Mouse (Mus musculus) heart, postnatal 14 days (tissue): ENCODE results near the gene Grin2c. TPM values are rescaled to one million over a fixed set of nuclear protein-coding genes. Genes with fewer than 3 reads are reported as not detected.

Source experiments
- DNase-seq, 2 experiments: peaks; one replicate each; pipeline ENCODE4 v3.0.0; 2021 to 2022
- intact Hi-C: fragments of 180-260 bp; cut with DNase I; formaldehyde crosslinking; loops from one replicate; pipeline ENCODE4 v1.15.1; 2025
- total RNA-seq, 2 experiments: library from RNA; stranded (reverse); gene quantifications; 2 replicates each; pipeline ENCODE4 v1.2.3; 2021

Gene Grin2c
- total RNA-seq, 2 experiments from 2014 or later = 0.10 to 0.15 TPM

DNA sequence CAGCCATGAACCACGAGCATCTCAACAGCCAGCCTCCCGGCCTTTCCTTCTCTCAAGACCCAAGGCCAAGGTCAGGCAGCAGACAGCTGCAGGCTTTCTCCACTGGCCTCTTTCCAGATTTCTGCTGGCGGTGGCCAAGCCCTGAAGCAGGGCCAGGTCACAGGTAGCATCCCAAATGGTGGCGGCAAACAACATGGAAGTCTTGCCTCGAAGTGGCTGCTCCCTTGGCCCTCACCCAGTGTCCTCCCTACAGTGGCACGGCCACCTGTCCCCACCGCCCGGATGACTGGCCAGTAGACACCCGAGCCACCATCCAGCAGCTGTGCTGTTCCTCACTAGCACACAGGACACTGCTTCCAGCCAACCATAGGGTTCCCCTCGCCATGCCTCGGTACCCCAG, 25.6 kb downstream of the Grin2c start:
- no peak for DNase-seq
- intact Hi-C loops = no loop called here

GRCm38 (mm10) chr11:115236570-115236969, 30.5 kb downstream of the Grin2c start:
- no peak for DNase-seq
- intact Hi-C loops = no loop called here

DNA sequence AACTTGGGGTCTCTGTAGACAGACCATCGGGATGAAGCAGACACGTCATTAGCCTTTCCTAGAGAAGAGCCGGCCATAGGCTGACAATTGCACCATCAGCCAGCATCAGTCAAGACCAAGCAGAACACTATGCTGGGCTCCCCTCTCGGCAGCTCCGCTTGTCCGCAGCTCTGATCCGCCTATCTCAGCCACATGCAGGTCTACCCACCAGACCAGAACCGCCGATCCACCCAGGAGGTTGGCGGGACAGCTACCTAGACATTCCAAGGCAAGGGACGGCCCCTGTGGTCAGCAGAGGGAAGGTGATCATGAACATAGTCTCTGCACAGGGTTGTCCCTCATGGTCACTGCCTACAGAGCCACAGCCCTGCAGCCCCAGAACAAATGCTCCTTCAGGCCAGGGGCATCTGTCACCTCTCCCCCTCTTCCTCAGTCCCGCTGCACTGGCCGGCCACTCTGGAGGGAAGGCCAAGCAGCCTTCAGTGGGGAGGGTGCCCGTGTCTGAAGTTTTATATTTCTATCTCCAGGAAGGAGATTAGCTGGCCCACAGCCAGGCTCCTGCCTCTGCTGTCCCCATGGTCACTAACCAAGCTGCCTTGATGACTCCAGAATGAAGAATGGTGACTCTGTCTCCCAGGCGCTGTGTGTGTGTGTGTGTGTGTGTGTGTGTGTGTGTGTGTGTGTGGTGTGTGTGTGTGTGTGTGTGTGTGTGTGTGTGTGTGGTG, 32.6 kb downstream of the Grin2c start:
- DNase-seq = peak in 1 of 2 experiments; percentile 37
- intact Hi-C loops = loop anchor here (5.0 kb wide), 1 partner anchor 38 kb away; no protein-coding TSS in a partner anchor

DNA sequence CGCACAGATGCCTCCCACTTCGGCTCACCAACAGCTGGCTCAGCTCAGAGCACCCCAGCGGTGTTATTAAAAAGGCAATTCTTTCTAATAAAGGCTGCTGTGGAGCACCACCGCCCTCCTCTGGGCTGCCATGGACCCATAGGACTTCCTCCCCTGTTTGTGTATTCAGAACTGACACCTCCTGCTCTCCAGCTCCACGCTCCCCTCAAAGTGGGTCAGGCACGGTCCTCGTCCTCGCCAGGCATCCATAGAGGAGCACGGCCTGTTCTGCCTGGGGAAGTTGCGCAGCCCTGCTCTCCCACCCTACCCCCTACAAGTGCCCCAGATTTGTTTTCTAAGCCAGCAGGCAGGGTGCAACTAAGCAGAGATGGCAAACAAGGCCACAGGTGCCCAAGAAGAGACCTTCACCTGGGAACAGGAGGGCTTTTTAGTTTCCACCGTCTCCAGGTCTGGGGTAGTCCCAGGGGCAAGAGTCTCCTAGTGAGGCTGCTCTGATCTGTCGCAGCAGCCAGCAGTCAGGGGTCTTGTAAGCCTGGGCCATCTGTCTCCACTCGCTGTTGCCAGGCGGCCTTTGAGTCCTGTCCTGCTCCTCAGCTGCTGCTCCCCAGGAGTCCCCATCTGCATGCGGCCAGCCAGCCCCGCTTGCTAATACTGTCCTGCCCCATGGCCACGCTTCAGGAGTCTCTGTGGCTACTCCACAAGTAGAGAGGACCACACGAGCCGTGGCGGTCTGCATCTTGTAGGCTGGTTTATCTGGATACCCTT, 33.3 kb downstream of the Grin2c start:
- intact Hi-C loops = loop anchor here (2.0 to 5.0 kb wide), 2 partner anchors 31 to 39 kb away; no protein-coding TSS in a partner anchor
- no peak for DNase-seq

GRCm38 (mm10) chr11:115232889-115233288, 34.2 kb downstream of the Grin2c start:
- intact Hi-C loops = loop anchor here (2.0 to 5.0 kb wide), 2 partner anchors 30 to 39 kb away; no protein-coding TSS in a partner anchor
- DNase-seq = no peak

DNA sequence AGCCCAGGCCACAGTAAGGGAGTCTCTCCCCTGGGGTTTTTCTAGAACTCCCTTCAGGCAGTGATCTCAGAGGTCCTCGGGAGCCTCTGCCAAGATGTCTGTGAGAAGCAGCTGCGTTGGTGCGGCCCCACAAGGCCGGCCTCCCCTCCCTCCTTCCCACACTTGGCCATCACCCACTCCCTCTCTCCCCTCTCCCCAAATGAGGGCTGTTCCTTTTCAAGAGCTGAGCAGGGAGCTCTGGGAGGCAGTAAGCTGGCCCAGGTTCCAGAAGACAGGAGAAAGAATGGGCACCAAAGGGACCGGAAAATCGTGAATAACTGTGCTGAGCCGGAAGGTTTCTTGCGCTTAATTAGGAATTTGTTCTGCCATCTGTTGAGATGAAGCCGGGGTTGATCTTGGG, 35.1 kb downstream of the Grin2c start:
- intact Hi-C loops = loop anchor here (2.0 to 5.0 kb wide), 2 partner anchors 29 to 40 kb away; no protein-coding TSS in a partner anchor
- no peak for DNase-seq

GRCm38 (mm10) chr11:115231168-115231915, 35.7 kb downstream of the Grin2c start:
- intact Hi-C loops = loop anchor here (5.0 kb wide), 1 partner anchor 41 kb away; no protein-coding TSS in a partner anchor
- DNase-seq = no peak

DNA sequence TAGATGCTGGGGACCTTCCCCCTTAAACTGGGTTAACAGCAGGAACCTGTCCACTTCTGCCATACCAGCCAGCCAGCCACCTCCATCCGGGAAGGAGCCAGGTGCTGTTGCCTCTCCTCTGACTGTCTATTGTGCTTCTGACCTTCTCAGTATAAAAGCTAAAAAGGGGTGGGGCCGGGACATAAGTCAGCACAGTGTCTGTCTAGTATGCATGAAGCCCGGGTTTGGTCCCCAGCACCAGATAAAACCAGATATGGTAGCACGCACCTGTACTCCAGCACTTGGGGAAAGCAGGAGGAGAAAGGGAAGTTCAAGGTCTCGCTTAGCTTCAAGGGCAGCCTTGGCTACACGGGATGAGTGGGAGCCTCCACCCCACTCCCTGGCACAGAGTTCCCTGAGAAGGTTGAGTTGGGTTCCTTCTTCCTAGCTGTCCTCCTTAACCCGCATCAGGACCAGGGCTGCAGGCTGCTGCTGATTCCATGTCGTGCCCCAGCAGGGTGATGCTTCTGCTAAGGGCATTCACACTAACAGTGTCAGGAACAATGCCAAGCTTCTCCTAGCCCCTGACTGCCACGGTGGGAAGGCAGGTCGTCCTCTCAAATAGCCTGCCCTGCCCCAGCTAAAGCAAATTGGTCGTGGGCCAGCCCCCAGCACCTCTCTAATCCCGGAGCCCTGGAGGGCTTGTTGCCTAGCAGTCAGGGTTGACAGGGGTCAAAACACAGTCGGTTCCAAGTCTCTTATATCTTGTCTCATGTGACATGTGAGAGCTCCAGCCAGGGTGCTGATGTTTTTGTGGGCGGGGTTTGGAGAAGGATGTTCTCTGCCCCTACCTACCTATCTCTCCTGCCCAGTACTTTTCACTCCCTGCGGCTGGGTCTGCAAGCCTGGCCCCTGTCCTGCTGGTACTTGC, 37.8 kb downstream of the Grin2c start:
- DNase-seq = peak; percentile 37 to 53
- intact Hi-C loops = loop anchor here (10.0 kb wide), 1 partner anchor 374 kb away; the partner anchor contains the start of gene Gprc5c

- no peak for DNase-seq
- intact Hi-C loops = loop anchor here (10.0 kb wide), 1 partner anchor 374 kb away; the partner anchor contains the start of gene Gprc5c
Observed at GRCm38 (mm10) chr11:115228430-115228829, 38.6 kb downstream of the Grin2c start.

DNA sequence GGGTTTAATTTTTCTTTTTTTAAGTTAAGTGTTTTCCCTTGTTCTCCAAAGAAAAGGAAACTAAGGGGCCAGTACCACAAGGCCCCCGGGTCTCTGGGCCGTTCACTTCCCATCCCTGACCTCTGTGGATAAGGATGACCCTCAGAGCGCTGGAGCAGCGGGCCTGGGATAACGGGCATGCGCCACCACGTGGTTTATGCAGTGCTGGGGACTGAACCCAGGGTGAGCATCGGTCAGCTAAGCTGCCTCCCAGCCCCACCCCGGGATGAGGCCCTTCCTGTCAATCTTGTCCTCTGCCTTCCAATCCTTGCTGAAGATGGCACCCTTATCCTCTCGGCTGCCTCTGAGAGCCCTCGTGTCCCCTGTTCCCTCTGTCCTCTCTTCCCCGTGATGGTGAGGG, 39.4 kb downstream of the Grin2c start:
- DNase-seq = no peak
- intact Hi-C loops = loop anchor here (10.0 kb wide), 1 partner anchor 373 kb away; the partner anchor contains the start of gene Gprc5c

GRCm38 (mm10) chr11:115226811-115227491, 40.1 kb downstream of the Grin2c start:
- DNase-seq = peak in 1 of 2 experiments; percentile 28
- intact Hi-C loops = loop anchor here (10.0 kb wide), 1 partner anchor 372 kb away; the partner anchor contains the start of gene Gprc5c

- intact Hi-C loops = loop anchor here (10.0 kb wide), 1 partner anchor 370 kb away; the partner anchor contains the start of gene Gprc5c
- DNase-seq = no peak
Observed at GRCm38 (mm10) chr11:115225301-115225700, 41.7 kb downstream of the Grin2c start.

DNA sequence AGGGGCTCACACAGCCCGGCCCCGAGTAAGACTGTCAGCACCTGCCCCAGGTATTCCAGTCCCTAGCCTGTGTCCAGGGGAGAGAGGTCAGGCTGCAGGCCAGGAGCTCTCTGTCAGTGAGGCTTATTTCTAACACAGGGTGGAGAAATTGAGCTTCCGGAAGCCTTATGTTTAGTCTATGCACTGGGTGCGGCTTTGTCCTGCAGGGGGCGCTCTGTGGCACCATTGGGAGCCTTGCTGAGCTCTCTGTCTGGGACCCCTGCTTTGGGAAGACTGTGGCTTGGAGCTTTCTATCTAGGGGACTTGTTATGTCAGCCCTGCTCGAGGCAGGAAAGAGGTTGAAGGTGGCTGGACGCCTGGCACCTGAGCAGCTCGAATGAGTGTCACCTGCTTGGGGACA, 42.2 kb downstream of the Grin2c start:
- intact Hi-C loops = loop anchor here (10.0 kb wide), 1 partner anchor 370 kb away; the partner anchor contains the start of gene Gprc5c
- peak; percentile 55 to 76 for DNase-seq

GRCm38 (mm10) chr11:115223877-115224276, 43.2 kb downstream of the Grin2c start:
- intact Hi-C loops = loop anchor here (10.0 kb wide), 1 partner anchor 369 kb away; the partner anchor contains the start of gene Gprc5c
- DNase-seq = no peak

DNA sequence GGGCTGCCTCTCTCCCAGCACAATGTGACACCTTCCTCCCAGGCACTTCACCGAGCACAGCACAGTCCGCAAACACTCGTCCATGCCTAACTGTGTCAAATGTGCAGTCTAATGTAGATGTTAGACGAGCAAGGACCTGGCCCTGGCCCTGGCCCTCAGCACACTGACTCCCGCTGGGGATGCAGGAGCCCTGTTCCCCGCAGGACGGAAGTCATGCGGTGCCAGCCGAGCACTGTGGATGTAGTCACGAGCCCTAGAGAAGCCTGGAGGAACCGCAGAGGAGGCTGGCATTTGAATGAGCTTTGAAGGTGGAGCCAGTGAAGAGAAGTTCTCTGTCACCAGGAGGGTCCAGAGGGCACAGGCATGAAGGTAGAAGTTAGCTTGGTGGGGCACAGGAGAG, 43.6 kb downstream of the Grin2c start:
- no peak for DNase-seq
- intact Hi-C loops = loop anchor here (10.0 kb wide), 1 partner anchor 369 kb away; the partner anchor contains the start of gene Gprc5c

- DNase-seq = no peak
- intact Hi-C loops = loop anchor here (10.0 kb wide), 1 partner anchor 368 kb away; the partner anchor contains the start of gene Gprc5c
Observed at GRCm38 (mm10) chr11:115222570-115222969, 44.5 kb downstream of the Grin2c start.

- intact Hi-C loops = loop anchor here (10.0 kb wide), 1 partner anchor 367 kb away; the partner anchor contains the start of gene Gprc5c
Observed at GRCm38 (mm10) chr11:115222077-115222476, 45.0 kb downstream of the Grin2c start.

GRCm38 (mm10) chr11:115219685-115220084, 47.4 kb downstream of the Grin2c start:
- intact Hi-C loops = loop anchor here (10.0 kb wide), 1 partner anchor 365 kb away; the partner anchor contains the start of gene Gprc5c
- DNase-seq = no peak

More at GRCm38 (mm10) chr11:115222077-115222476, 45.0 kb downstream of the Grin2c start:
- peak in 1 of 2 experiments; percentile 33 for DNase-seq
